Mouse (Mus musculus): ENCODE data around the gene Abcc3.
"Not testable (repeated sequence)": the region's sequence is repeated elsewhere in the genome, so short reads cannot be mapped to it uniquely, and the experiment has no call there.

The Abcc3 gene

GRCm38 (mm10) chr11:94402731-94403130 is 9.9 kb upstream of the Abcc3 start:
- no peak for DNase-seq (ENCODE audit: low spot score)

DNA sequence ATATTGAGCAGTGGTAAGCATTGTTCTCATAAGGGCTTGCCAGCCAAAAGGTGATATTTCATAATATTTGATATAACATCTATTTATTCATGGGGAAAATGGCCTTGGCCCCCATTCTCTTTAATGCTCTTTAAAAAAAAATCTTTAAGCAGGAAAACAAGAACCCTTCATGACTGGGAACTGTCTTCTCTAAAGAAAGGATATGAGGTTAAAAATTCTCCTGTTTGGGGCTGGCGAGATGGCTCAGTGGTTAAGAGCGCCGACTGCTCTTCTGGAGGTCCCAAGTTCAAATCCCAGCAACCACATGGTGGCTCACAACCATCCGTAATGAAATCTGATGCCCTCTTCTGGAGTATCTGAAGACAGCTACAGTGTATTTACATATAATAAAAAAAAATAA is 9.2 kb upstream of the Abcc3 start:
- not testable (repeated sequence) for DNase-seq (ENCODE audit: low spot score)

DNA sequence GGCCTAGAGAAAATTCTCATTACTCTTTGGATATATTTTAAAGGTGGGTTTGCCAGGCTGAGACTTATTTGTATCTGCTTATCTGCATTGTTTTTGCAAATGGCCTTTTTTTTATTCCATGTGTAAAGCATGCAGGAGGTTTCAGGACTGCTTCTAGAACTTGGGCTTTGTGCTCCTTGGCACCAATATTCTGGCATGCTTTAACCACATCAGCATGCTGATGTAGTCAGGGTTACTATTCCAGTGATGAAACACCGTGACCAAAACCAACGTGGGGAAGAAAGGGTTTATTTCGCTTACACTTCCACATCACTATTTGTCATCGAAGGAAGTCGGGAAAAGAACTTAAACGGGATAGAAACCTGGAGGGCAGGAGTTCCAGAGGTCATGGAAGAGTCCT is 8.2 kb upstream of the Abcc3 start:
- no peak for DNase-seq (ENCODE audit: low spot score)

- no peak for DNase-seq (ENCODE audit: low spot score)
Measured at GRCm38 (mm10) chr11:94394107-94394506, 1.3 kb upstream of the Abcc3 start.

- not testable (repeated sequence) for DNase-seq (ENCODE audit: low spot score)
Measured at GRCm38 (mm10) chr11:94393490-94393889, 693 bp upstream of the Abcc3 start.

- no peak for DNase-seq (ENCODE audit: low spot score)
Measured at GRCm38 (mm10) chr11:94391661-94392060, 1.1 kb downstream of the Abcc3 start.

- no peak for DNase-seq (ENCODE audit: low spot score)
Measured at GRCm38 (mm10) chr11:94390825-94391224, 2.0 kb downstream of the Abcc3 start.

DNA sequence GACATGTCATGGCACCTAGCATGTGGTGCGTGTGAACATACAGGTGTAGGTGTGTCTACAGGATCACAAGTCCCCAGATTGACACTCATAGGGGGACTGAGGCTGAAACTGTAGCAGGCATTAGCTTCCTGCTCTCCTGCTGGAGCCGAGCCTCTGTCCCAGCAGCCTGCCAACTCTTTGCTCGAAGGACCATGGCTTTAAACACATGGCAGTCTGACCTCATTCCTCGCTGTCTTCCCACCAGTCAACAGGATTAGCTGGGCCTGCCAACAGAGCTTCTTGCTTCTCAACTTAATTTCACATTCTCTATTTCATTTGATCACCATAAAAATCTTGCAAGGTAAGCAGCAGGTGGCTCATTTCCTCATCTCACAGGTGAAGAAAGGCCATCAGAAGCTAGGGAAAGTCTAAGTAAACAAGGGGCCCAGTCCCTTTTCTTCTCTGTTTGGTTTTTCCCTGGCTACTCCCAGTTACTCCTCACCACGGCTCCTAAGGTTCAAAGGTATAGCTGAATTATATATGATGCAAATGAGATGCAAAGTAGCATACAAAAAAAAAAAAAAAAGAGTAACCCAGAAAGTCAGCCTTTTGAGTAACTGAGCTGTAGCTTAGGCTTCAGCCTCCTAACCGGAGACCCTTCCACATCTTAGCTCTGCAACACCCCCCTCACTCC is 2.9 kb downstream of the Abcc3 start:
- DNase-seq (ENCODE audit: low spot score): no peak

DNA sequence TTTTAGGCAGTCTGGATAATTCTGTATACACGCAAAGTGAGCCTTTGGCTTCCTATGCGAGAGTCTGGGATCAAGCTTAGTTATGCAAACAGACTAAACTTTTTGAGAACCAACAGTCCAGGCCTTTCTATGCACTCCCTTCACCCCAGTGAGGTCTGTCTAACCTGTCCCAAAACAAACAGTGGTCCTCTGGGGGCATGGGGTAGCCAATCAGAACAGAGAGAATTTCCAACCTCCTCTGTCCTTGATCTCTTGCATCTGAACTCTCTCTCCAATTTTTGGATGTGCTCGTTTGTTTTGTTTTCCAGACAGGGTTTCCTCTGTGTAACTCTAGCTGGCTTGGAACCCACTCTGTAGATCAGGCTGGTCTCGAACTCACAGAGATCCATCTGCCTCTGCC is 3.8 kb downstream of the Abcc3 start:
- no peak for DNase-seq (ENCODE audit: low spot score)

- no peak for DNase-seq (ENCODE audit: low spot score)
Measured at GRCm38 (mm10) chr11:94387756-94388155, 5.0 kb downstream of the Abcc3 start.

DNA sequence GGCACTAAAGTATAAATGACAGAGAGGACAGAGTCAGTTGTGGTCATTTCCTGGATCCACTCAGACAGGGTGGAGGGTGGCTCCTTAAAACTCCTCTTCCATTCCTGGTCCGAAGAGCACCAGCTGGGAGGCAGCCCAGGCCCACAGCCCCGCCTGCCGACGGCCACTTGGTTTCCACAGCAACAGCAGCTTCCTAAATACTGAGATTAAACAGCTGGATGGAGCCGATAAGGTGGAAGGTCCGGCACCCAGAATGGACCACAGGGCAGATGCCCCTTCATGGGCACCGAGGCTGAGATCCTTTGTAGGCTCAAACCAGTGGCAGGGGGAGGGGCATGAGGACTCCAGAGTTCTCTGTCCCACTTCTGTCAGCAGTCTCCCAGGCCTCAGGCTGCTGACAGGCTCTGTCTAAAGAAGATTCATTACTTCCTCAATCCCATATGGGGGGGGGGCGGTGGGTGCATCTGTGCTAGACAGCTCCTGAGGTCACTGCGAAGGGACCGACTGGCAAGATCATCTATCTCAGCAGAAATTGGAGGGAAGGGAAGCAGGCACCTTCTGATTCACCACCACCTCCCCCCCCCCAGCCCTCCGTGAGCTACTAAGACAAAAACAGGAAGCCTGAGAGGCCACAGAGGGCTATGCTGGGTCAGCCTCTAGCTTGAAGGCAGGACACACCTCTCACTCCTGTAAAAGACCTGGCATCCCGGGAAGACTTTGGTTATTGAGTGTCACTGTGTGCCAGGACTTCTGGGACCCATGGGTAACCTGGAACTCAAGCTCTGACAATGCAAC is 6.6 kb downstream of the Abcc3 start:
- DNase-seq (ENCODE audit: low spot score): no peak

- no peak for DNase-seq (ENCODE audit: low spot score)
Measured at GRCm38 (mm10) chr11:94379736-94380135, 13.1 kb downstream of the Abcc3 start.

- no peak for DNase-seq (ENCODE audit: low spot score)
Measured at GRCm38 (mm10) chr11:94379061-94379460, 13.7 kb downstream of the Abcc3 start.

DNA sequence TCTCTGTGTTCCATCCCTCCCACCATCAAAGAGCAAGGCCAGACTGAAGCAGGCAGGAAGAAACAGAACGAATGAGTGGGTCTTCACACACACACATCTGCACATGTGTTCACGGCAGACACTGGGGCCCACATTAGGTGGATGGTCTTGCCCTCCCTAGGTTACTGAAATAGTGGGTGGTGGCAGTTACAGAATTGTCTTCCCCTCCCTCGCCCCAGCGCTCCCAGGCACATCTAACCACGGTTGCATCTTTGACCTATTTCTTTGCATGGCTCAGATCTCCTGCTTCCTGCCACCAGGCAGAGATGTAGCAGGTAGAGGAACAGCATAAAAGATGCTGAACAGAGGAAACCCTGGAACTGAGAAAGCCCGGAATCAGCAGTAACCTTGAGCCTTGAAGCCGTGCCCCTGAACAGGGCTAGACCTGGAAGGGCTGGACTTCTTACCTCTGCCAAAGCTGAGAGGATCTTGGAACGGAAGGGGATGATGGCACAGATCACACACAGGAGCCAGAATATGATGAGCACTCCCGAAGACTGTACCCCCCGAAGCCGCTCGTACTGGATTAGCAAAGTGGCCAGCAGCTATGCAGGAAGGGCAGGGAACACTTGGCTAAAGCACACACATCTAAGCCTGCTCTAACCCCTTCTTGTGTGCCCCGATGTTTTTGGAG is 18.4 kb downstream of the Abcc3 start:
- no peak for DNase-seq (ENCODE audit: low spot score)

- DNase-seq (ENCODE audit: low spot score): no peak
Measured at GRCm38 (mm10) chr11:94370809-94371208, 22.0 kb downstream of the Abcc3 start.

DNA sequence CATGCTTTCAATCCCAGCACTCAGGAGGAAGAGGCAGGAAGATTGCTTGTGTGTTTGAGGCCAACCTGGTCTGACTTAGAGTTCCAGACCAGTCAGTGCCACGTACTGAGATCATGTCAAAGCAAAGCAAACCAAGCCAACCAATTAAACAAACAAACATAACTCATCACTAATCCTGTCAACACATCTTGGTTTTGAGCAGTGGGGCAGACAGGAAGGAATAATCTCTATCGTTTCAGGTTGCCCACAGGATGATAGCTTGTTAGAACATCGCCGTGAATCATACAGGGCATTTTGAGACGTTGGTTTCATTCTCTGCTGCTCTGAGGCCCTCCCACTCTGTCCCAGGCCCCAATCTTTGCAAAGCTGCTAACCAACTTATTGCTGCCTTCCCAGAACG is 22.8 kb downstream of the Abcc3 start:
- DNase-seq (ENCODE audit: low spot score): no peak

DNA sequence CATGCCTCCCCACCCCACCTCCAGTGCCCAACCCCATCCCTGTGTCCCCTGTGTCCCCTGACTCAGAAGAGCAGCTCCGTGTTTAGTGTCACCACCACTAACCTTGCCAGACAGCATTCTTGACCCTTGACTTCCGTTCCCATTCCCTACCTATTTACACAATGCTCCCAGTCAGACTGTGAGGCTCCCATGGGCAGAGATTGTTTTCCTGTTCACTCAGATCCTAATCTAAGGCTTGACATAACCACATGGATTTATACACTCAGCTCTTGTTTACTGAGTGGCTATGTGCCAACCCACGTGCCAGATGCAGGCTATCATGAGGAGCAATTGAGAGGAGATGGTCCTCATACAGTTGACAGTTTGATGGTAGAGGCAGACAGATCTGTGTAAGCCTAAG is 27.5 kb downstream of the Abcc3 start:
- DNase-seq (ENCODE audit: low spot score): no peak

DNA sequence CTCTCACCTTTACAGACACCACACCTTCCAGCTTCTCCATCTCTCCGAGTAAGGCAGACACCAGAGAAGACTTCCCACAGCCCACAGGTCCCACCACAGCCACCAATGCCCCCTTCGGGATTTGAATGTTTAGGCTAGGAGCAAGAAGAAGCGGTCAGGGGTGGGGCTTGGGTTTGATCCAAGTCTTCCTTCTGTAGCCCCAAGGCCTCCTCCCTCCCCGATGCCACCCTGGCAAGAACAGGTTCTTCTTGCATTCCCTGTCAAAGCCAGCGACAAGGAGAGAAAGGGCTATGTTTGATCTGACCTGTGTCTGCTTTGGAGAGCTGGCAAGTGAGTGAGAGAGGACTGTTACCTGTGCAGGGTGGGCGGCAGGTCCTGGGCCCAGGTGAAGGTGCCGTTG is 29.1 kb downstream of the Abcc3 start:
- no peak for DNase-seq (ENCODE audit: low spot score)

- no peak for DNase-seq (ENCODE audit: low spot score)
Measured at GRCm38 (mm10) chr11:94362101-94362500, 30.7 kb downstream of the Abcc3 start.

- no peak for DNase-seq (ENCODE audit: low spot score)
Measured at GRCm38 (mm10) chr11:94361166-94361870, 31.5 kb downstream of the Abcc3 start.

- DNase-seq (ENCODE audit: low spot score): no peak
Measured at GRCm38 (mm10) chr11:94359168-94359567, 33.6 kb downstream of the Abcc3 start.

GRCm38 (mm10) chr11:94355521-94356217 is 37.1 kb downstream of the Abcc3 start:
- no peak for DNase-seq (ENCODE audit: low spot score)

All from c-Kit-positive CD71-positive TER-119-positive erythroid progenitor cells, embryonic 14.5 days (primary cell).